Mouse (Mus musculus) lung, postnatal 0 days (tissue): ENCODE data around the gene Oas1d.
"Not testable (repeated sequence)": the region's sequence is repeated elsewhere in the genome, so short reads cannot be mapped to it uniquely, and the experiment has no call there.

Source experiments
- CTCF ChIP-seq: IDR thresholded peaks from 2 replicates; pipeline ENCODE4 v1.5.1; 2016; ENCODE audit warnings: antibody characterized with exemption, mild to moderate bottlenecking
- EP300 ChIP-seq: IDR thresholded peaks from 2 replicates; pipeline ENCODE4 v1.6.1; 2016; ENCODE audit warnings: antibody characterized with exemption, mild to moderate bottlenecking, control low read depth

GRCm38 (mm10) chr5:120914204-120914603, at the start of gene Oas1d:
- not testable (repeated sequence) for TF ChIP-seq EP300, CTCF
